Mouse (Mus musculus) heart, adult 9 months (tissue): ENCODE results near the gene Reep6.

Source experiments
- DNase-seq, 2 experiments: peaks; one replicate each; pipeline ENCODE4 v3.0.0; 2022; ENCODE audit warnings: low spot score in 2 of 2

Reep6 gene

GRCm38 (mm10) chr10:80301256-80302081 lies 28.3 kb upstream of the Reep6 start:
- DNase-seq = no peak

DNA sequence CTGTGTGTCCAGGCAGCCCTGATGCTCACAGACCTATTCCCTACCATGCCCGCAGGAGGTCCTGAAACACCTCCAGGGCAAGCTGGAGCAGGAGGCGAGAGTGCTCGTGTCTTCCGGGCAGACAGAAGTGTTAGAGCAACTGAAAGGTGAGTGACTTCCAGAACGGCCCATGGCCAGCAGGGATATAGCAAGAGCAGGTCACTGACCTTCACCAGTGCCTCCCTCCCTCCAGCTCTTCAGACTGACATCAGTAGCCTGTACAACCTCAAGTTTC lies 27.7 kb upstream of the Reep6 start:
- DNase-seq = no peak

DNA sequence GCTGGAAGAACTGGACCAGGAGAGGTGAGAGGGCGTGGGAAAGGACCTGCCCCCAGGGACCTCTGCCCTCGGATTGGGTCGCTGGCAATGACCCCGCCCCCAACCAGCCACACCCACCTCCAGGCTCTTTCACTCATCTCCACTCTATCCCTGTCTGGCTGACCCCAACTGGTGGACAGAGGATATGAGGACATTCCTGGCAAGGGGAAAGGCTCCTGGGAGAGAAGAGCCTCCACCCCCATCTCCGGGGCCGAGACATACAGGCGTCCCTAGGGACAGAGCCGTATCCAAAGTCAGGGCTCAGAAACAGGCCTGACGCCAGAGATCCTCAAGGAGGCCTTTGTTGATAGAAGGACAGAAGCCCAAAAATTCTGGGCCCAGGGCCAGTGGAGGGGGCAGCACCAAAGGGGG lies 27.3 kb upstream of the Reep6 start:
- DNase-seq = peak; percentile 91 to 95

- no peak for DNase-seq
Measured at GRCm38 (mm10) chr10:80304458-80304857, 25.3 kb upstream of the Reep6 start.

- DNase-seq = no peak
Measured at GRCm38 (mm10) chr10:80304862-80305261, 24.9 kb upstream of the Reep6 start.

DNA sequence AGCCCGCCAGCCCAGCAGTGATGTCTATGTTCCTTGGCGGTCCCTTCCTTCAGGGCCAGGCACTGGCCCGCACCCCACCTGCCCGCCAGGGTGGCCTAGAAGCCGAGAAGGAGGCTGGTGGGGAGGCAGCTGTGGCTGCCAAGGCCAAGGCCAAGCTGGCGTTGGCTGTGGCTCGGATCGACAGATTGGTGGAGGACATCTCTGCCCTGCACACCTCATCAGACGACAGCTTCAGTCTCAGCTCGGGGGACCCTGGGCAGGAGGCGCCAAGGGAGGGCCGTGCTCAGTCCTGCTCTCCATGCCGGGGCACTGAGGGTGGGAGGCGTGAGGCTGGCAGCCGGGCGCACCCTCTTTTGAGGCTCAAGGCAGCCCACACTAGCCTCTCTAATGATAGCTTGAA lies 18.2 kb upstream of the Reep6 start:
- DNase-seq = no peak

- no peak for DNase-seq
Measured at GRCm38 (mm10) chr10:80312586-80313504, 16.9 kb upstream of the Reep6 start.

DNA sequence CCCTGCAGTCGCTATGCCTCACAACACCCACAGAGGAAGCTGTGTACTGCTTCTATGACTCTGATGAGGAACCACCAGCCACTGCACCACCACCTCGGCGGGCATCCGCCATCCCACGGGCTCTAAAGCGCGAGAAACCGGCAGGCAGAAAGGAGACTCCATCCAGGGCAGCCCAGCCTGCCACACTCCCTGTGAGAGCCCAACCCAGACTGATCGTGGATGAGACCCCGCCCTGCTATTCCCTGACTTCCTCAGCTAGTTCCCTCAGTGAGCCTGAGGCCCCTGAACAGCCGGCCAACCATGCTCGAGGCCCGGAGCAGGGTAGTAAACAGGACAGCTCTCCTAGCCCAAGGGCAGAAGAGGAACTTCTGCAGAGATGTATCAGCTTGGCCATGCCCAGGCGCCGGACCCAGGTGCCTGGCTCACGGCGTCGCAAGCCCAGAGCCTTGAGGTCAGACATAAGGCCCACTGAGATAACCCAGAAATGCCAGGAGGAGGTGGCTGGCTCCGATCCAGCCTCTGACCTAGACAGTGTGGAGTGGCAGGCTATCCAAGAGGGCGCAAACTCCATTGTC lies 16.0 kb upstream of the Reep6 start:
- no peak for DNase-seq

DNA sequence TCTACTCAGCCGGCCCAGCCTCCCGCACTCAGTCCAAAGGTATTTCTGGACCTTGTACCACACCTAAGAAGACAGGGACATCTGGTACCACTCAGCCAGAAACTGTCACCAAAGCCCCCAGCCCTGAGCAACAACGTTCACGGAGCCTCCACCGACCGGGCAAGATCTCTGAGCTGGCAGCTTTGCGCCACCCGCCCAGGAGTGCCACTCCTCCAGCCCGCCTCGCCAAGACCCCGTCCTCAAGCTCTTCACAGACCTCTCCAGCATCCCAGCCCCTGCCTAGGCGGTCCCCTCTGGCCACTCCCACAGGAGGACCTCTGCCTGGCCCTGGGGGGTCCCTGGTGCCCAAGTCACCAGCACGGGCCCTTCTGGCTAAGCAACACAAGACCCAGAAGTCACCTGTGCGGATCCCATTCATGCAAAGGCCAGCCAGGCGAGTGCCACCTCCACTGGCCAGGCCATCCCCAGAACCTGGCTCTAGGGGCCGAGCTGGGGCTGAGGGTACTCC lies 15.2 kb upstream of the Reep6 start:
- no peak for DNase-seq

- DNase-seq = no peak
Measured at GRCm38 (mm10) chr10:80315315-80315714, 14.4 kb upstream of the Reep6 start.

GRCm38 (mm10) chr10:80316359-80316781 lies 13.4 kb upstream of the Reep6 start:
- DNase-seq = no peak

GRCm38 (mm10) chr10:80317011-80317410 lies 12.7 kb upstream of the Reep6 start:
- no peak for DNase-seq

GRCm38 (mm10) chr10:80320340-80320760 lies 9.4 kb upstream of the Reep6 start, which contains the start of gene 2310011J03Rik:
2310011J03Rik (minus strand) TSS chr10:80320537.
- DNase-seq = peak; percentile 92 to 95

DNA sequence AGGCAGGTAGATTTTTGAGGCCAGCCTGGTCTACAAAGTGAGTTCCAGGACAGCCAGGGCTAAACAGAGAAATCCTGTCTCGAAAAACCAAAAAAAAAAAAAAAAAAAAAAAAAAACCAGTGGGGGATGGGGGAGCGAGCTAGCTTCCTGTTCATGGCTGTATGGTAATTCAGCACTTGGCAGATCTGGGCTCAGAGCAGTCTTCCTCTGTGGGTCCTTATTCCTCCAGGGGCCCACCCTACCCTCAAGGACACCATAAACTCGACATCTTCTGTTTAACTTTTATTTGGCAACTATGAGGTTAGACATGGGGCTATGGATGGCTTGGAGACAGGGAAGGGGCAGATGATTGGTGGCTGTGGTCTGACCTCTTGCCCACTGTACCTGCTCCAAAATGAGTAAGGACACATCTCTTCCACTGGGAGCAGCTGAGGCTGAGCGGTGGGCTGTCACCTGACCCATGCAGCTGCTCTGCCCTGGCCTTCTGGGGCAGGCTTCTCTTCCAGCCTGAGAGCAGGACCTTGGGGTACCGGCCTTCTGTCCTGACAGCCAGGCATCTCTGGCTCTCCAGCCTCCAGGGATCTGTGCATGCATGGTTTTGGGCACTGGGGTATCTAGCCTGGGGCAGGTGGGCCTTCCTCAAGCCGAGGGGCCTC lies 8.6 kb upstream of the Reep6 start:
- no peak for DNase-seq

GRCm38 (mm10) chr10:80321670-80322581 lies 7.8 kb upstream of the Reep6 start:
- no peak for DNase-seq

DNA sequence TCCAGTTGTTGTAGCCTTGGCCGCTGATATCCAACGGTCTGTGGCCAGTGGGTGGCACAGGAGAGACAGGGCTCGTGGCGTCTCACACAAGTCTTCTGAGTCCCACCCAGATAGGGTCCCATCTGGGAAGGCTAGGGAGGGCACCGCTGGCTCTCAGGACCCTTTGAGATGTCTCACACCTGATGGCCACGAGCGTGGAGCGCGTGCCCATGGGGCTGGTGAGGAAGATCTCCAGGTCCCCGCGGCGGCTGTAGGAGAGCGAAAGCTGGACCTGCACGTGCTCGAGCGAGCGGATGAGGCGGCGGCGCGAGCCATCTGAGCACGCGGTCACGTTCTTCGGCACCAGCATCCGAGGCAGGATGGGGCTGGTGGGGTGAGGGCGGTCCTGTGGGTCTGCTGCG lies 6.9 kb upstream of the Reep6 start:
- no peak for DNase-seq

- peak; percentile 72 to 75 for DNase-seq
Measured at GRCm38 (mm10) chr10:80323261-80324119, 6.3 kb upstream of the Reep6 start.

DNA sequence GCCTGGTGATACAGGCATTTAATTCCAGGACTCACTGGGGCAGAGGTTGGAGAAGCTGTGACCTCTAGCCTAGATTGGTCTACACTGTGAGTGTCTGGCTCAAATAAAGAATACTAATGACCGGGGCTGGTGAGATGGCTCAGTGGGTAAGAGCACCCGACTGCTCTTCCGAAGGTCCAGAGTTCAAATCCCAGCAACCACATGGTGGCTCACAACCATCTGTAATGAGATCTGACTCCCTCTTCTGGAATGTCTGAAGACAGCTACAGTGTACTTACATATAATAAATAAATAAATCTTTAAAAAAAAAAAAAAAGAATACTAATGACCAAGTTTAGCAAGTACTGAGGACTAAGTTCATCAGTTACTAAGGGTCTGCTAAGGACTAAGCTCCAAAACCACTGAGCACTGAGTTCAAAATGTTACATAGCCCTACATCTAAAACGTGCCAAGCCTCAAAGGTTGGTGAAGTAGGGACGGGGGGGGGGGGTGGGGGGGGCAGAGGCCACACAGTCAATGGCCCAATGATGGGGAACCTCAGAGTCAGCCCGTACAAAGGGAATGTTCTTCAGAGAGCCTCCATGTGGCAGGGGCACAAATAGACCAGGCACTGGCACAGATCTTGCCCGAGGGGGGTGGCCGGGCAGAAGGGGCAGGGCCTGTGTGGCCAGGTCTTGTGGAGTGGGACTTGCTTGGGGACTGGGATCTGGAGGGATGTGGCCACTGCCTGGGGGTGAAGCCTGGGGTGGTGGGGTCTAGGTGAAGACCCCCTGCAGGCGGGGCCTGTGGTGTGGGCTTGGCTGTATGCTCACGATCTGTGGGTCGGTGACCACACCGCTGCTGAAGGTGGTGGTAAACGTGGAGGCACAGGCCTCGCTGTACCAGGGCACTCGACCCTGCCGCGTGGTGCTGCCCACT lies 5.4 kb upstream of the Reep6 start:
- no peak for DNase-seq

- DNase-seq = no peak
Measured at GRCm38 (mm10) chr10:80325045-80325444, 4.7 kb upstream of the Reep6 start.
